In genomic region chr3:28531294-28531956, GRCm38 (mm10) we compare ENCODE assay signal across 11 mouse cellular contexts.
DNase-seq lines count a peak whose midpoint lies in the region; ATAC-seq lines count a peak whose summit lies in the region.
"Had no signal": no experiment of that assay in that cellular context is flagged by ENCODE, and none has a peak within 500 bp of the region (broad histone marks: within the 10 kb centered on the region; RNA-seq: fewer than 3 reads in every experiment).

No protein-coding gene starts in this region.

- H3K9me3 ChIP-seq in embryonic facial prominence, embryonic 10.5 days: no peaks in the 10 kb centered on the region
- H3K9me3 ChIP-seq in midbrain, embryonic 15.5 days: no peaks in the 10 kb centered on the region

- no peaks in the 10 kb centered on the region for H3K27me3 ChIP-seq in embryonic facial prominence, embryonic 10.5 days (replicated peaks; ENCODE audit: low read depth, poor library complexity, severe bottlenecking)
- H3K27me3 ChIP-seq in midbrain, embryonic 15.5 days (replicated peaks): no peaks in the 10 kb centered on the region

- 0 out of 2 replicates have a peak overlapping the region, but pooled peaks have one; percentile 4 for H3K9ac ChIP-seq in midbrain, embryonic 15.5 days

- 73% methylated on average over 15 of the region's 15 CpGs for WGBS in embryonic facial prominence, embryonic 10.5 days
- 77% methylated on average over 15 of the region's 15 CpGs for WGBS in midbrain, embryonic 15.5 days

- no peaks in the 10 kb centered on the region for H3K4me1 ChIP-seq in embryonic facial prominence, embryonic 10.5 days
- H3K4me1 ChIP-seq in midbrain, embryonic 15.5 days: no peaks in the 10 kb centered on the region

- 0 out of 2 replicates have a peak, but pooled peaks have one; percentile 48 for ATAC-seq in midbrain, embryonic 15.5 days (replicated peaks)

- no peak overlapping the region for H3K27ac ChIP-seq in embryonic facial prominence, embryonic 10.5 days (replicated peaks)
- no peak overlapping the region for H3K27ac ChIP-seq in midbrain, embryonic 15.5 days

- H3K4me3 ChIP-seq in embryonic facial prominence, embryonic 10.5 days: peak overlapping the region; percentile 29; the same call in 1 of the 2 replicates
- H3K4me3 ChIP-seq in midbrain, embryonic 15.5 days: no peak overlapping the region

- DNase-seq in layer of hippocampus, adult 9-11 months: peak; percentile 67
- no peak for DNase-seq in layer of hippocampus, adult 9-10 months (ENCODE audit: low spot score)
- peak; percentile 25 for DNase-seq in MN1 (ENCODE audit: low spot score)
- no peak for DNase-seq in embryonic facial prominence, embryonic 10.5 days (ENCODE audit: low spot score)
- DNase-seq in adrenal gland, adult 8-10 months: no peak
- no peak for DNase-seq in cerebellum, postnatal 14 days
- DNase-seq: adrenal gland, adult 2 months; cerebellum, adult 8-10 months; kidney, adult 18-20 months; thymus, adult 2 months had no signal

- H3K36me3 ChIP-seq in embryonic facial prominence, embryonic 10.5 days (replicated peaks): no peaks in the 10 kb centered on the region
- no peaks in the 10 kb centered on the region for H3K36me3 ChIP-seq in midbrain, embryonic 15.5 days (replicated peaks)

- H3K4me2 ChIP-seq in midbrain, embryonic 15.5 days: no peak overlapping the region

Comparison
In these comparisons a context has a peak if more than half of its experiments do, and no peak if none do; other contexts are left out.
1. DNase-seq: peak in layer of hippocampus, adult 9-11 months (single experiment) and MN1 (single experiment); none in layer of hippocampus, adult 9-10 months (single experiment), embryonic facial prominence, embryonic 10.5 days (single experiment), adrenal gland, adult 8-10 months (single experiment) and cerebellum, postnatal 14 days (0 of 2).